Mouse (Mus musculus) MEL-GATA-1-ER (cell line): Measurements from ENCODE around the gene St6galnac6.

ENCODE experiments used
- DNase-seq: peaks from one replicate; pipeline ENCODE4 v3.0.0-alpha.2; 2012; ENCODE audit warnings: low read depth; ENCODE audit errors: extremely low read depth

St6galnac6 gene

GRCm38 (mm10) chr2:32637778-32638281 is 38.3 kb downstream of the St6galnac6 start:
- no peak for DNase-seq

- no peak for DNase-seq
These were observed 40.1 kb downstream of the St6galnac6 start for GRCm38 (mm10) chr2:32639632-32640031.

GRCm38 (mm10) chr2:32640550-32641051 is 41.1 kb downstream of the St6galnac6 start:
- DNase-seq = no peak

- no peak for DNase-seq
These were observed 42.3 kb downstream of the St6galnac6 start for GRCm38 (mm10) chr2:32641810-32642209.

- DNase-seq = no peak
These were observed 43.3 kb downstream of the St6galnac6 start for GRCm38 (mm10) chr2:32642813-32643212.

- DNase-seq = no peak
These were observed 44.6 kb downstream of the St6galnac6 start for GRCm38 (mm10) chr2:32644083-32644482.

GRCm38 (mm10) chr2:32644799-32645475 is 45.4 kb downstream of the St6galnac6 start:
- no peak for DNase-seq

- no peak for DNase-seq
These were observed 46.1 kb downstream of the St6galnac6 start for GRCm38 (mm10) chr2:32645647-32646046.

GRCm38 (mm10) chr2:32646379-32647056 is 47.0 kb downstream of the St6galnac6 start, which contains the start of gene Eng:
Gene Eng, plus strand, starts transcription at chr2:32646595.
- DNase-seq = no peak

- DNase-seq = no peak
These were observed 47.9 kb downstream of the St6galnac6 start for GRCm38 (mm10) chr2:32647366-32647765.

- DNase-seq = no peak
These were observed 54.3 kb downstream of the St6galnac6 start for GRCm38 (mm10) chr2:32653764-32654163.

- DNase-seq = no peak
These were observed 55.4 kb downstream of the St6galnac6 start for GRCm38 (mm10) chr2:32654743-32655393.

- DNase-seq = no peak
These were observed 55.9 kb downstream of the St6galnac6 start for GRCm38 (mm10) chr2:32655394-32655744.

- no peak for DNase-seq
These were observed 56.3 kb downstream of the St6galnac6 start for GRCm38 (mm10) chr2:32655826-32656225.

GRCm38 (mm10) chr2:32658873-32659272 is 59.4 kb downstream of the St6galnac6 start:
- peak; percentile 24 for DNase-seq

- no peak for DNase-seq
These were observed 62.1 kb downstream of the St6galnac6 start for GRCm38 (mm10) chr2:32661509-32662107.

GRCm38 (mm10) chr2:32662291-32662690 is 62.8 kb downstream of the St6galnac6 start:
- no peak for DNase-seq

- DNase-seq = no peak
These were observed 65.8 kb downstream of the St6galnac6 start for GRCm38 (mm10) chr2:32665345-32665744.

- no peak for DNase-seq
These were observed 66.3 kb downstream of the St6galnac6 start for GRCm38 (mm10) chr2:32665853-32666252.

GRCm38 (mm10) chr2:32667775-32668174 is 68.3 kb downstream of the St6galnac6 start:
- DNase-seq = no peak

- no peak for DNase-seq
These were observed 68.7 kb downstream of the St6galnac6 start for GRCm38 (mm10) chr2:32668176-32668575.

- DNase-seq = no peak
These were observed 70.4 kb downstream of the St6galnac6 start for GRCm38 (mm10) chr2:32669876-32670275.
